Mouse (Mus musculus) brain, adult 2 months (tissue): ENCODE measurements around the gene Rftn1.

Source experiments
- DNase-seq: peaks from one replicate; pipeline ENCODE4 v3.0.0; 2011; ENCODE audit warnings: low read depth, low spot score

Gene Rftn1

GRCm38 (mm10) chr17:50093356-50093755, 97.1 kb downstream of the Rftn1 start:
- no peak for DNase-seq

- DNase-seq: no peak
Observed at GRCm38 (mm10) chr17:50092848-50093247, 97.6 kb downstream of the Rftn1 start.

- DNase-seq: no peak
Observed at GRCm38 (mm10) chr17:50091829-50092228, 98.6 kb downstream of the Rftn1 start.

GRCm38 (mm10) chr17:50089725-50090124, 100.7 kb downstream of the Rftn1 start:
- DNase-seq: no peak

GRCm38 (mm10) chr17:50088054-50088453, 102.4 kb downstream of the Rftn1 start:
- DNase-seq: no peak

- no peak for DNase-seq
Observed at GRCm38 (mm10) chr17:50086887-50087286, 103.6 kb downstream of the Rftn1 start.

- DNase-seq: no peak
Observed at GRCm38 (mm10) chr17:50084721-50085120, 105.8 kb downstream of the Rftn1 start.

- no peak for DNase-seq
Observed at GRCm38 (mm10) chr17:50083937-50084336, 106.5 kb downstream of the Rftn1 start.

GRCm38 (mm10) chr17:50082947-50083346, 107.5 kb downstream of the Rftn1 start:
- DNase-seq: no peak

- no peak for DNase-seq
Observed at GRCm38 (mm10) chr17:50081647-50082046, 108.8 kb downstream of the Rftn1 start.

- no peak for DNase-seq
Observed at GRCm38 (mm10) chr17:50080991-50081390, 109.5 kb downstream of the Rftn1 start.

- no peak for DNase-seq
Observed at GRCm38 (mm10) chr17:50078749-50079148, 111.7 kb downstream of the Rftn1 start.

- no peak for DNase-seq
Observed at GRCm38 (mm10) chr17:50072982-50073965, 117.2 kb downstream of the Rftn1 start.

- DNase-seq: no peak
Observed at GRCm38 (mm10) chr17:50071602-50071988, 118.9 kb downstream of the Rftn1 start.

GRCm38 (mm10) chr17:50070822-50071601, 119.5 kb downstream of the Rftn1 start:
- DNase-seq: no peak

- peak; percentile 86 for DNase-seq
Observed at GRCm38 (mm10) chr17:50069897-50070636, 120.4 kb downstream of the Rftn1 start.

GRCm38 (mm10) chr17:50069205-50069604, 121.3 kb downstream of the Rftn1 start:
- peak; percentile 63 for DNase-seq

- no peak for DNase-seq
Observed at GRCm38 (mm10) chr17:50068681-50069138, 121.8 kb downstream of the Rftn1 start.

- no peak for DNase-seq
Observed at GRCm38 (mm10) chr17:50067774-50068680, 122.4 kb downstream of the Rftn1 start.
